Mouse (Mus musculus) midbrain, embryonic 10.5 days (tissue): Measurements from ENCODE around the gene Dynlt1b. TPM values are rescaled to one million over a fixed set of nuclear protein-coding genes. Genes with fewer than 3 reads are reported as not detected.
"Not testable (repeated sequence)": the region's sequence is repeated elsewhere in the genome, so short reads cannot be mapped to it uniquely, and the experiment has no call there.

Experiments
- DNase-seq: peaks from one replicate; pipeline ENCODE4 v3.0.0-alpha.2; 2017; ENCODE audit warnings: low spot score
- H3K27ac ChIP-seq: fragments of 300-500 bp; sonication (generic); replicated peaks from 2 replicates; pipeline ENCODE4 v1.5.1; 2016; ENCODE audit warnings: mild to moderate bottlenecking
- H3K27me3 ChIP-seq: fragments of 300-500 bp; sonication (generic); 2 replicates; pipeline ENCODE4 v1.6.1; 2016; ENCODE audit warnings: low read depth, mild to moderate bottlenecking; ENCODE audit not compliant: poor library complexity, severe bottlenecking
- H3K36me3 ChIP-seq: fragments of 300-500 bp; sonication (generic); 2 replicates; pipeline ENCODE4 v1.6.1; 2016; ENCODE audit warnings: mild to moderate bottlenecking, moderate library complexity
- H3K4me1 ChIP-seq: fragments of 300-500 bp; sonication (generic); 2 replicates; pipeline ENCODE4 v1.6.1; 2016
- H3K4me3 ChIP-seq: fragments of 300-500 bp; sonication (generic); 2 replicates; pipeline ENCODE4 v1.5.1; 2016; ENCODE audit warnings: mild to moderate bottlenecking, moderate library complexity
- H3K9me3 ChIP-seq: fragments of 300-500 bp; sonication (generic); replicated peaks from 2 replicates; pipeline ENCODE4 v1.6.1; 2016; ENCODE audit warnings: mild to moderate bottlenecking
- whole genome bisulfite sequencing: fragments of 180-500 bp; shearing (Covaris S2); methylation state at CpG from one replicate; pipeline ENCODE4 v1.1.7; 2016; 5-methylcytosine and 5-hydroxymethylcytosine counted together
- polyA plus RNA-seq: library from polyadenylated mRNA; unstranded; fragments of >200 nt; fragmentation: Nextera tagmentation; extraction: Ambion mirVana; gene quantifications from 2 replicates; pipeline ENCODE4 v1.2.1, GENCODE M21; 2016

The Dynlt1b gene
- polyA plus RNA-seq, 1 experiment from 2014 or later = 527 TPM

DNA sequence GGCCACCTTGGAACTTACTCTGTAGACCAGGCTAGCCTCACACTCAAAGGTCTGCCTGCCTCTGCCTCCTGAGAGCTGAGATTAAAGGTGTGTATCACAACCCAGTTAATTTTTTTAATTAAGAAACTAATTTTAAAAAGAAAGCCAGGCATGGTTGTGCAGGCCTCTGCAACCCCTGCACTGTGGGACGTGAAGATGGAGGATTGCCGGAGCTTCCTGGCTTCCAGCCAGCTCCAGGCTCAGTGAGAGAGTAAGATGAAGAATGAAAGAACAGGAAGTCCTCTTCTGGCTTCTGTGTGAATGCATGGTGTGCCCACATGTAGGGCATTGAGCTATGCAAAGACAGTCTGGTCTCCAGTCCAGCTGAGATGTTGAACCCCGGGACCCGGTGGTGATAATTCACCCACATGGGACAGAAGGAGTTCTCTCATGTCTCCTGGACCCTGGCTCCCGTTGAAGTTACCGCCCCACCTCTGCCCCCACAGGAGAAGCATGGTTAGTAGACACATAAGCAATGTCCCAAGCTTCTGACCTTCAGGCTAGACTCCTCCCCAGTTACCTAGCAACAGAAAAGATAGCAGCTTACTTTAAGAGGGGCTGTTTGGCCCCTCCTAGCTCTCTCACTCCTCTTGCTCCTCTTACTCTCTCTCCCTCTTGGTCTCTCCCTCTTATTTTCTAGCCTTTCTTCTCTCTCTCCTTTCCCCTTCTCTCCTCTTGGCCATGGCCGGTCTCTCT, 51.1 kb downstream of the Dynlt1b start:
- not testable (repeated sequence) for H3K9me3 ChIP-seq, H3K27ac ChIP-seq, H3K36me3 ChIP-seq, DNase-seq, H3K4me3 ChIP-seq
- H3K27me3 ChIP-seq = peaks cover 11% of the 10 kb centered on the region
- WGBS = 88% methylated on average over 5 of the region's 7 CpGs
- H3K4me1 ChIP-seq = peaks cover 14% of the 10 kb centered on the region

DNA sequence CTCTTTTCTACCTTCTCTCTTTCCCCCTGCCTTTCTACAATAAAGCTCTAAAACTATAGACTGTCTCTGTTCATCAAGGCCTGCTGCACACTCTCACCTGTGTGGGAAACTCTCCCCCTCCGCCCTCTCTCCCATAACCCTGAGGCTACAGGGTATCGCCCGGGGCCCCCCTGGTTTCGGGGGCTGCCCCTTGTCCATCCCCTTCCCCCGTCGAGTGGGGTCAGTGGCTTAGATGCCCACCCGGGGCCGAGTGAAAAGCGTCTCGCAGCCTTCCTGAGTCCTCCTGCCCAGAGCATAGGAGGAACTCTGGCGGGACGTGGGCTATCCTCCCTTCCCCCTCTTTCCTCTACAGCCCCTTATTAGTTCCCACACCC, 51.7 kb downstream of the Dynlt1b start:
- 92% methylated on average over 12 of the region's 12 CpGs for WGBS
- H3K4me1 ChIP-seq, H3K27ac ChIP-seq, H3K9me3 ChIP-seq, H3K36me3 ChIP-seq, H3K4me3 ChIP-seq, H3K27me3 ChIP-seq: not testable (repeated sequence)
- DNase-seq = peak; percentile 10

GRCm38 (mm10) chr17:6482248-6482647, 52.3 kb downstream of the Dynlt1b start:
- WGBS = 89% methylated on average over 8 of the region's 8 CpGs
- not testable (repeated sequence) for H3K4me3 ChIP-seq, H3K9me3 ChIP-seq, H3K36me3 ChIP-seq, DNase-seq, H3K27me3 ChIP-seq, H3K27ac ChIP-seq, H3K4me1 ChIP-seq

Other genes with a start within 250 kb of the Dynlt1b start
- 21.3 and 22.5 TPM in 2 replicates for gene Tmem181a, start 173.3 kb upstream of the Dynlt1b start, polyA plus RNA-seq
- gene Dynlt1a, start 112.6 kb upstream of the Dynlt1b start, polyA plus RNA-seq = 22.1 and 29.9 TPM in 2 replicates
- gene Dynlt1c, start 171.6 kb downstream of the Dynlt1b start, polyA plus RNA-seq = 38.9 and 41.6 TPM in 2 replicates
- gene Dynlt1f, start 225.8 kb downstream of the Dynlt1b start, polyA plus RNA-seq = 291 and 297 TPM in 2 replicates
- gene Sytl3, start 229.0 kb downstream of the Dynlt1b start, polyA plus RNA-seq = 0.07 and 0.14 TPM in 2 replicates